Mouse (Mus musculus): Measurements from ENCODE around the gene Kcnd3.

Kcnd3 gene

DNA sequence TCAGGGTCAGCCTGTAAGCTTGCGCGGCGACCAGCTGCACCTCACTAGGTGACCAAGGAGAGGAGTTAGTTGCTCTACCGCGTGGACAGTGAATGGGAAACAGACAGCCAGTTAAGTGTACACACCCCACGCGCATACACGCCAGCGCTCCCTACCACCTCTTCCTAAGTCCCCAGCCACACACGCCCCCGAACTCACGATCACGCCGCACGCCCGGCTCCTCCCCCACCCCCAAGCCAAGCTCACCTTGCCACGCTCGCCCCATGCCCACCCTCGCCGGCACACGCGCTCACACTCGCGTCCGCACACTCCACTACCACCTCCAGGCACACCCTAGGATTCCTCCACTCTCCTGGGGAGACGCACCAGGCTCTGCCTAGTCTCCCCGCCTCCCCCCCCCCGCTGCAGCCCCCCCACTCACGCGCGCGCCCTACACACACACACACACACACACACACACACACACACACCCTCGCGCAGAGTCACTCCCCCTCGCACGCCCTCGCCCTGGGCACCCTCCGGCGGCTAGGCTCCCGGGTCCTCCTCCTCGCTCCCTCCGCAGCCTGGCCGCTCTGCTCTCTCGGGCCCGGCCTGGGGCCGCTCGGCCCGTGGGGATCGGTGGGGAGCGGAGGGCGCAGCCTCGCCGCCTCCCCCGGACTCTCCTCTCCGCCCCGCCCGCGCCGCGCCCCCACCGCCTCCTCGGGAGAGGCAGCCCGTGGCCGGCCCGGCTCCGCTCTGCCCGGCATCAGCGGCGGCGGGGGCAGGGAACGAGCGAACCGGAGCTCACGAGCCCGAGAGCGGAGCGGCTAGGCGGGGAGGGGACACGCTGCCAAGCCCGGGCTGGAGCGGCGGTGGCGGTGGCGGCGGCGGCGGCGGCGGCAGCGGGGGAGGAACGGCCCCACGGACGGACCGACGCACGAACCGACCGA, at the start of gene Kcnd3:
Gene Kcnd3, plus strand, starts transcription at position 704 of the 929 bp plus-strand sequence.
- ATAC-seq (ENCODE audit: low TSS enrichment) = peak; percentile 29

- ATAC-seq (ENCODE audit: low TSS enrichment) = no peak
Measured at GRCm38 (mm10) chr3:105402676-105403075, 49.5 kb upstream of the Kcnd3 start.

DNA sequence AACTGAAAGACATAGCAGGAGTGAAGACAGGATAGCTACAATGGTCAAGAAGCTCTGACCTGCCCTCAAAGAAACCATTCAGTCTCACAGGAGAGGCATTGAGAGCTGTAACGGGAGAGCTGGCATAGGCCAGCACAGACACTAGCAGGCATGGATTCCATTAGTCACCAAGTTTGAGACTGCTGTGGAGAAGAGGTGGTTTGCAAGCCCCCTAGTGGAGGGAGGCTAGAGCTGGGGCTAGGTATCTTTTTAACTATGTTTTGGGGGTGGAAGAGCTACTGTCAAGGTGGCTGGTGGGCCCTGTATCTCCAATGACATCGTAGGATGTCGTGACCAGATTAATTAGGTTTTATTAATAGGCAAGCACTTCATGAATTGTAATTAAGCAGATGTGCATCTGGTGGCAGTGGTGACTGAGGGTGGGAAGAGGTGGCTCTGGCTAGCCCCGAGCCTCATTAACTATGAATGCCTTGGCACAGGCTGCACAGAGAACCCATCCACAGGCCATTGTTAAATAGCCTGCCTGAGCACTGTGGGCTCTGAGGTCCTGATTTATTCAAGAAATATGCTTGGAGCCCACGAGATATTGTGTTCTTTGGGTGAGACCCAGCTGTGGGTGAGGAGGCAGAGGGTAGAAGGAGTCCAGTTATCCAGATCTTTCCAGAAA, 48.6 kb upstream of the Kcnd3 start:
- peak; percentile 57 for ATAC-seq (ENCODE audit: low TSS enrichment)

GRCm38 (mm10) chr3:105404077-105404446, 48.1 kb upstream of the Kcnd3 start:
- ATAC-seq (ENCODE audit: low TSS enrichment) = no peak

- no peak for ATAC-seq (ENCODE audit: low TSS enrichment)
Measured at GRCm38 (mm10) chr3:105405516-105405915, 46.6 kb upstream of the Kcnd3 start.

DNA sequence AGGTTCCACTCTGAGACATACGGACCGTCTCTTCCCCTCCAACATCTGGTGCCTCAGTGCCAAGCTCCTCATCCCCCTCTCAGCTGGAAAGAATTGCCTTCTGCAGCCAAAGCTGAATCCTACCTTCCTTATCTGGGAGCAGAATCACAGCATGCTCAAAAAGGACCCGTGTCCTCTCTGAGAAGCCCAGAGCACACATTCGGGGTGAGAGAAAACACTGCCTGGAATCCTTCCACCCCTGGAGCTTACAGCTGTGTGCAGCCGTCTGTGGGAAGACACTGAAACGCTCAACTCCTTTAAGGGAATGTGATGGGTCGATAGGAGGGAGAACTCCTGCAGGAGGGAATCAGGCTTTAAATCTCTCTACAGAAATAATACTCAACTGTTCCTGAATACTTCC, 46.1 kb upstream of the Kcnd3 start:
- ATAC-seq (ENCODE audit: low TSS enrichment) = no peak

DNA sequence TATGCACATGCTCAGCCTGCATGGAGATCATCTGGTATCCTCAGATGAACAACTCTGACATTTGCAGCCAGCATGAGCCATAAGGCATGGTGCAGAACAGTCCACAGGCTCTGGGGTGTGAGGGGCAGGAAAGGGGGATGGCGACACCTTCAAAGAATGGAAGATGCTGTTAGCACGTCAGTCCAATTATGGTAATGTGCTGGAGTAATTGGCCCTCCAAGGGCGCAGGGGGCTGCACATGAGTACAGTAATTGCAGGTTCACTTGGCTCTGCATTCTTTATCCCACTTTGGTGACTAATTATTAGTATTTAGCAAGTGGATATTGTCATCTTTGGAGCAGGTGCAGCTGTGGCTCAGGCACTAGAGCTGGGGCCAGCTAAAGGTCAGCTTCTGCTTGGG, 43.9 kb upstream of the Kcnd3 start:
- no peak for ATAC-seq (ENCODE audit: low TSS enrichment)

- ATAC-seq (ENCODE audit: low TSS enrichment) = no peak
Measured at GRCm38 (mm10) chr3:105410810-105411209, 41.3 kb upstream of the Kcnd3 start.

DNA sequence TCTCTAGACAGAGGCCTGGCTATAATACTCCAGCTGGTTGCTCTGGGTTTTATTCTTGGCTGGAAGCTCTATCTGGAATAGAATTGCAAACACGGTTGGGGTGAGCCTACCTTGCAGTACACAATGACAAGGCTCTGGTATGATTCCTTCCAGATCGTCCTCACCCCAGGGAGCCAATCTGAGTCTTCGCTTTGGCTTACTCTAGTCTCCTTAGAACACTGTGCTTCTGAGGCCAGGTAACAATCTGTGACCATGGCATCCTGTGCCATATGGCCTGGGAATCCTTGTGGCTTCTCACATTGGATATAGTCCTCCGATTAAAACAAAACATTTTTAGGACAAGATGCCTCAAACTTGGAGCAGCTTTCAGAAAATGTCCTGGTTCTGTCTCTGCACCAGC, 40.4 kb upstream of the Kcnd3 start:
- ATAC-seq (ENCODE audit: low TSS enrichment) = no peak

DNA sequence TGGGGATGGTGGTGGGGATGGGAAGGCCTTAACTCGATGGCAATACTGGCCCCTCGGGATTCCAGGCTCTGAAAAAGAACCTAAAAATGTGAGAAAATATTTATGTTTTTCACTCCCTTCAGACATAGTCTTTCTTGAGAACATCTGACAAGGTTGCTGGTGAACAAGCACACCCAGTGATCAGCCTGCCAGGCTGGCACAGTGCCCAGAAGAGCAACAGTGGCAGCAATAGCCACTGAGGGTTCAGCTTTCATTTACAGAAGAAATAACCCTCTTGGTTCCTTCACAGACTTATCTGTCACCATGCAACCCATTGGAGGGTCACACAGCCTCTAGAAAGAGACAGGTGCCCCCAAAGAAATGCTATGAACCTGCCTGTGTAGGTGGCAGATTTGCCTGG, 39.9 kb upstream of the Kcnd3 start:
- no peak for ATAC-seq (ENCODE audit: low TSS enrichment)

GRCm38 (mm10) chr3:105412681-105413080, 39.4 kb upstream of the Kcnd3 start:
- ATAC-seq (ENCODE audit: low TSS enrichment) = no peak

DNA sequence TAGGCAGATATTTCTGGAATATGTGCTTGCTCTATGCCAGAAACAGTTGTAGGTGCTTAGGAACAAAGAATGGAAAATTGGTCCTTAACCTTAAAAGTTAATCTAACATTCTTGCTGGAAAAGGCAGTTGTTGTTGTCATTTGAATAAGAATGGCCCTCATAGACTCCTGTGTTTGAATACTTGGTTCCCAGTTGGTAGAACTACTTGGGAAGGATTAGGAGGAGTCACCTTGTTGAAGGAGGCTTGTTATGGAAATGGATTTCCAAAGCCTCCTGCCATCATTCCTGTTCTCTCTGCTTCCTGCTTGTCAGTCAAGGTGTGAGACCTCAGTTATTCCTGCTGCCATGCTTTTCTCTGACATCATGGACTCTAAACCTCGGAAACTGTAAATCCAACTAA, 33.7 kb upstream of the Kcnd3 start:
- no peak for ATAC-seq (ENCODE audit: low TSS enrichment)

DNA sequence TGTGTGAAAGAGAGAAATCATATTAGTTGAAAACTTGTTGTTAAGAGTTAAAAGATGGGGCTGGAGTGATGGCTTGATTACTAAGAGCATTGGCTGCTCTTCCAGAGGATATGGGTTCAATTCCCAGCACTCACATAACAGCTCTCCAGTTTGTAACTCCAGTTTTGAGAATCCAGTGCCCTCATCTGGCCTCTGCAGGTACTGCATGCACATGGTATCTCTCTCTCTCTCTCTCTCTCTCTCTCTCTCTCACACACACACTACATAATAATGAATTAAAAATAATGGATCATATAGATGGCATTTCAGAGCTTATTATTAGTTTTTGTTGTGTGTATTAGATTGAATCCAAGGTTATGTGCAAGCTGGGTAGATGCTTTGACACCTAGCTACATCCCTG, 29.7 kb upstream of the Kcnd3 start:
- ATAC-seq (ENCODE audit: low TSS enrichment) = no peak

DNA sequence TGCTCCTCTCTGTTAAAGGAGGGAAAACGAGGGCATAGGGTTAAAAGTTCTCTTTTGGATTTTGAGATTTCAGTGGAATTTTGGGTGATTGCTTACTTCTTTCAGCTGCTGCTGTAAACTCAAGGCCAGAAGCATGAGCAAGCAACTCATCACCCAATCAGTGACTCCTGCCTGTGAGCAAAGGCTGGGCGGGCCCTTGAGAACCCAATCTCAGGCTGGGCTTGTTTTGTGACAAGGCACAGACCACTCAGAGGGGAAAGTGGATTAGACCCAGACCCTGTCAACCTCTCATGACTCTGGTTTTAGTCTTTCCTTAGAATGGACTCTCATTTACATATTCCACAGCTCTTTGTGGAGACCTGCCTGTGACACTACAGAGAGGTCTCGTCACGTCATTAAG, 28.7 kb upstream of the Kcnd3 start:
- ATAC-seq (ENCODE audit: low TSS enrichment) = no peak

DNA sequence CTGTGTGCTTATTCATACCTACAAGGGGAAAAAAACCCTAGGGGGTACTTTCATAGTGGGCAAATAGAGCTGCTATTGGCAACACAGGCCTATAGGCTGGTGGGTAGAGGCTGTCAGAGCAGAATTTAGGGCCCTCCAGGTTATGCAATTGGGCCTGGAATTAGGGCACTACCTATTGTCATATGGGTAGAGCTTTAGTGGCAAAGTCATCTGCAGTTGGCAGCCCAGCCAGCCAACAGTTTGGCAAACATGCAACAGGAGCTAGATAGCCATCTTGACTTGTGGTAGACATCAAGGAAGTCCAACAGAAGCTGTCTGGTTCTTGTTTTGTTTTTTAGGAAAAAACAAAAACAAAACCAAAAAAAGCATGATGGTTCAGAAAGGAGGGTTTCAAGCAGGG, 23.5 kb upstream of the Kcnd3 start:
- no peak for ATAC-seq (ENCODE audit: low TSS enrichment)

GRCm38 (mm10) chr3:105436383-105436782, 15.7 kb upstream of the Kcnd3 start:
- ATAC-seq (ENCODE audit: low TSS enrichment) = peak; percentile 98

GRCm38 (mm10) chr3:105436971-105437370, 15.2 kb upstream of the Kcnd3 start:
- no peak for ATAC-seq (ENCODE audit: low TSS enrichment)

- ATAC-seq (ENCODE audit: low TSS enrichment) = no peak
Measured at GRCm38 (mm10) chr3:105440873-105441495, 11.1 kb upstream of the Kcnd3 start.

DNA sequence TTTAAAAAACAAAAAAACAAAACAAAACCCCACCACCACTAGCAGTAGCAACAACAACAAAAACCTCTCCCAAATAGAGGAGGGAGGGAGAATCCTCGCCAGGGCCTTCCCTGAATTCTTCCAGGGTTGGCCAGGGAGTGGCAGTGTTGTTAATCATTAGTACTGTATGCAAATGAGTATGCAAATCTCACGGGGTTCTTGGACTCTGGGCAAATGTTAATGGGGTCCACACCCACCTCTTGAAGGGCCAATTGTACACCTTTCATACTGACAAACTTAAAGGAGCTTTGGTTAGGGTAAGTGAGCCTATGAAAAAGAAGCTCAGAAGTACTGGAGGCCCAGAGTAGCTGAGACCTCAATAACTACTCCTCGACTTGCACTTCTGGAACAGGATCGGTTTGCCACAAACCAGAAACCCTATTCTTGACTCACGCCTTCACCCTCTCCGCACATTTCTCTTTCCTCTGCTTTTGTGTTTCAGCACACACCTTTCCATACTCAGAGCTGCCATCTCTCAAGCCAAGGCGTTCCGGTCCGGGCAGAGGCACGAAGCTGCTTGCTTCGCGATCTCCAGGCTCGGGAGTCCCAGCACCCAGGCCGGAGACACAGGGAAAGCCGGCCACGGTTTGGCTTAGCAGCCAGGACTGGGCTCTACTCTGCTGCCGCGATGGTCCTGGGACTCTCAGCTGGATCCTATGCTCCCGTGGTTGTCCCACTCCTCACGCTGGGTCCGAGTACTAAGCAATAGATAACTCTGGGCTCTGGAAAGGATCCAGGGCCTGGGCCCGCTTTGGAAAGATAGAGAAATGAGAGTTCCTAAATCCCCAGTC, 1.3 kb upstream of the Kcnd3 start:
- peak; percentile 51 for ATAC-seq (ENCODE audit: low TSS enrichment)

DNA sequence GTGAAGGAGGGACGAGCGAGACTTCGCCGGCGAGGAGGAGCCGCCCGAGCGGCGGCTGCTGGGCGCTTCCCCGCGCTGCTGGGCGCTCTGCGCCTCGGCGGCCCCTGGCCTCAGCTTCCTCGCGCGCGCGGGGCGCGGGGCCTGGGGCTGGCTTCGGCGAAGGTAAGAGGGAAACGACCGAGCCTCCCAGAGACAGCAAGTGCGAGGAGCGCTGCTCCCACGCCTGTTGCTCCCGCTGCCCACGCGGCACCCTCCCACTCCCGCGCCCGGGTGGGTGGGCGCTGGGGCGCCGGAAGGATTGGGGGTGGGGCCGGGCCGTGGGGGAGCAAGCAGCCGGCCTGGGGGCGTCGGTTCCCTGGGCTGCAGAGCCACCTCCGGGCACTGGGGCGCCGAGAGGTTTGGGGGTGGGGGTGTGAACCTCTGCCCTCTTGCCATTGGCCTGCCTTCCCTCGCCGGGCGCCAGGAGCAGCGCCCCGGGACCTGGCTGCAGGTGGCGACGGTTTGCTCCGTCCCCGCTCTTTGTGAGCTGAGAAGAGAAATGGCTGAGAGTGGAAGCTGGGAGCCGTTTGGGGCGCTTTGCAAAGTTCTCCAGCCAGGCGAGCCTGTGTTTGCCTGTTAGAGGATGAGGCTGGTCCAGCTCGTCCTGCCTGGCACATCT, 555 bp downstream of the Kcnd3 start:
- peak; percentile 29 for ATAC-seq (ENCODE audit: low TSS enrichment)

DNA sequence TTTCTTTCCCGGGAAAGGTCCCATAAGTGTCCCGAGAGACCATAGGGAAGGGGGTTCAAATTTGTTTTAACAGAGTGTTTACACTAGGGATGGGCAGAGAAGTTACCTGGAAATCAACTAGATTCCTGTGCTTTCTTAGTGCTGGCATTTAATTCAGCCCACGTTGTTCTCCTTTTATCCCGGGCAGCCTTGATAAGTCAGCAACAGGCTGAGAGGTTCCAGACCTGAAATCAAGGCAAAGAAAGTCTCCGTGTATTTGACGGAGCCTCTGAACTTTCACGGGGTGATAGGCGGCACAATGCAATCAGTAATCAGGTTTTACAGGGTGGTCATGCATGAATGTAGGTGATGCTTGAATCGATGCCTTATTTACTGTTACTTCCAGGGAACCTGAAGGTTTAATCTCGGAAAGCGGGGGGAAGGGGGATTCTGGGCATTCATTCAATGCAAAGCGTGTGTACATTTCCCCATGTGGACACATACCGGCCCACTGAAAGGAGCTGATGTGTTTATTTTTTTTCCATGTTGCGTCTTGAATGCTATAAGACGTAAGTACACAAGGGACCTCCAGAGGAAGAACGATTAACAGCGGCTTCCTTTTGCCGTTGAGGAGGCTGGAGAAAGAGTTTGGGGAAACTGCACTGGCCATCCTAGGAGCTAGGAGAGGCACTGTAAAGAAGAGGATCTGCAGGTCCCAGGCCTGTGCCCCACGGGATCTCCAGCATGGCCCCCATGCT, 1.3 kb downstream of the Kcnd3 start:
- ATAC-seq (ENCODE audit: low TSS enrichment) = no peak
